Mouse (Mus musculus): ENCODE measurements around the gene Strbp. TPM values are rescaled to one million over a fixed set of nuclear protein-coding genes. Genes with fewer than 3 reads are reported as not detected.

Gene Strbp
- 73.4 and 80.3 TPM in 2 replicates for polyA plus RNA-seq (2012; rRNA removed)

GRCm38 (mm10) chr2:37703230-37703954 is at the start of gene Strbp:
TSS of gene Strbp (minus strand) at chr2:37703859.
- TF ChIP-seq POLR2A (IDR thresholded peaks at IDR 0.05; ENCODE audit: extremely low read depth, insufficient read depth, low read length) (peak; percentile 36; the same call in 1 of the 2 replicates), CTCF (IDR thresholded peaks at IDR 0.05; ENCODE audit: extremely low read depth, insufficient read depth, low read length) (no peak)
- H3K27ac ChIP-seq (ENCODE audit: insufficient read depth, low read length) = peak within 1 kb of the TSS; percentile 95
- H3K4me1 ChIP-seq (ENCODE audit: control insufficient read depth, insufficient read depth, low read length) = peaks cover 2% of the 10 kb centered on the region; the same call in 1 of the 2 replicates
- peak within 1 kb of the TSS; percentile 76 for H3K4me3 ChIP-seq (ENCODE audit: insufficient read depth, low read length)

GRCm38 (mm10) chr2:37751114-37751513 is 47.5 kb upstream of the Strbp start:
- Histone ChIP-seq H3K4me1 (ENCODE audit: control insufficient read depth, insufficient read depth, low read length) (peaks cover 6% of the 10 kb centered on the region), H3K27ac (ENCODE audit: insufficient read depth, low read length) (no peak overlapping the region), H3K4me3 (ENCODE audit: insufficient read depth, low read length) (no peak overlapping the region)
- TF ChIP-seq CTCF (IDR thresholded peaks at IDR 0.05; ENCODE audit: extremely low read depth, insufficient read depth, low read length) (no peak), POLR2A (IDR thresholded peaks at IDR 0.05; ENCODE audit: extremely low read depth, insufficient read depth, low read length) (no peak)

GRCm38 (mm10) chr2:37749323-37749722 is 45.7 kb upstream of the Strbp start:
- TF ChIP-seq CTCF (IDR thresholded peaks at IDR 0.05; ENCODE audit: extremely low read depth, insufficient read depth, low read length) (no peak), POLR2A (IDR thresholded peaks at IDR 0.05; ENCODE audit: extremely low read depth, insufficient read depth, low read length) (no peak)
- Histone ChIP-seq H3K4me3 (ENCODE audit: insufficient read depth, low read length) (no peak overlapping the region), H3K4me1 (ENCODE audit: control insufficient read depth, insufficient read depth, low read length) (peaks cover 10% of the 10 kb centered on the region), H3K27ac (ENCODE audit: insufficient read depth, low read length) (no peak overlapping the region)

DNA sequence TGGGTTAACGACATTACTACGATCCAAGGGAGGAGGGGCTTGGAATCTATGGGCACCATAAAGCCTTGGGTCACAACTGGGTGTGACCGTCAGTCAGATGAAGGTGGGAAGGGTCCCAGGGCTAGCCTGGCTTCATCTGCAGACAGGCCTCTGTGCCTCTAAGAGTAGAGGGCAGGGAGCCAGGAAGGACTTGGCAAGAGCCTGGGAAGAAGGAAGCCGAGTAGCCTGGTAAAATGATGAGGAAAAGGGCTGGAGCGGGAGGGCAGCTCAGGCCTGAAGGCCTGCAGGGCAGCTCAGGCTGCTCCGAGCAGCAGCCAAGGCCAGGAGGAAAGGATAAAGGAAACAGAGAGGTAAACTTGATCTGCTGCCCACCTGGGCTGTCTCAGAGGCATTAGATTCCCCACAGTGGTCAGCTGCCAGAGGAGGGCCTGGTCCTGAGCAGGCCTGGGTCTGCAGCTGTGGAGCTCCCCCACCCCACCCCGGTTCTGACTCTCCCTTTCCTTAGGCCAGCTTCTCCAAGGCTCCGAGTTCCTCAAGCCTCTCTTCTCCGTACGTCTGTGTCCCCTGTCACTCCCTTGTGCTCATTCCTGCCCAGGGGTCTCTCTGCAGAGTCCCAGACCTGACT is 44.9 kb upstream of the Strbp start:
- Histone ChIP-seq H3K27ac (ENCODE audit: insufficient read depth, low read length) (no peak overlapping the region), H3K4me1 (ENCODE audit: control insufficient read depth, insufficient read depth, low read length) (peaks cover 10% of the 10 kb centered on the region), H3K4me3 (ENCODE audit: insufficient read depth, low read length) (no peak overlapping the region)
- TF ChIP-seq CTCF (IDR thresholded peaks at IDR 0.05; ENCODE audit: extremely low read depth, insufficient read depth, low read length) (no peak), POLR2A (IDR thresholded peaks at IDR 0.05; ENCODE audit: extremely low read depth, insufficient read depth, low read length) (no peak)

GRCm38 (mm10) chr2:37747909-37748308 is 44.2 kb upstream of the Strbp start:
- Histone ChIP-seq H3K4me1 (ENCODE audit: control insufficient read depth, insufficient read depth, low read length) (peaks cover 10% of the 10 kb centered on the region), H3K27ac (ENCODE audit: insufficient read depth, low read length) (no peak overlapping the region), H3K4me3 (ENCODE audit: insufficient read depth, low read length) (no peak overlapping the region)
- TF ChIP-seq POLR2A (IDR thresholded peaks at IDR 0.05; ENCODE audit: extremely low read depth, insufficient read depth, low read length) = no peak
- TF ChIP-seq CTCF (IDR thresholded peaks at IDR 0.05; ENCODE audit: extremely low read depth, insufficient read depth, low read length) = no peak

DNA sequence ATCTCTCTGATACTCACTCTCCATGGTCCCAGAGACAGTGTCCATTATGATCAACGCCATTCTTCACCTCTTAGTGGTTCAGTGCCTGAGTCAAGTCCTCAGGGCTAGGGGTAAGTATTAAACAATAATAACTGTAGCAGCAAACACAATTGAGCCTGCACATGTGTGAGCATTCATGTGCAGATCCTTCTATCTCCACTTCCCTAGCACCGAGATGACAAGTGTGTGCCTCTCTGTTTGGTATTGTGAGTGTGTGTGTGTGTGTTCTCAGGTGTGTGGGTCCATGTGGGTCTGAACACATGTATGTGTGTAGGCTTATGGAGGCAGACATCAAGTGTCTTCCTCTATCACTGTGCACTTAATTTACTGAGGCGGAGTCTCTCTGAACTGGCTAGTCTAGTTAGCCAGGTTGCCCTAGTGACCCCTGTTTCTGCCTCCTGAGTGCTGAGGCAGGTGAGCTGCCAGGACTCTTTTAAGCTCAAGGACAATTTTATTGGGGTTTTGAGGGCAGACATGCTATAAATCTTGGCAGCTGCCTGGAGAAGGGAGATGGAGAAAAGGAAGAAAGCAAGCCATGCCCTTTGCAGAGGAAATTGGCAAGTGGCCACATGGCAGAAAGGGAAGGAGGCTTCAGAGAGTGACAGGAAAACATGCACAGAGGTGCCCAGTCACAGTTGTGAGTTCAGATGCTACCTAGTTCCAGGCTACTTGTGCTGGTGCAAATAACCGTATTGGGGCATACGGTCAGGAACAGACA is 42.8 kb upstream of the Strbp start:
- TF ChIP-seq CTCF (IDR thresholded peaks at IDR 0.05; ENCODE audit: extremely low read depth, insufficient read depth, low read length) = no peak
- TF ChIP-seq POLR2A (IDR thresholded peaks at IDR 0.05; ENCODE audit: extremely low read depth, insufficient read depth, low read length) = no peak
- Histone ChIP-seq H3K27ac (ENCODE audit: insufficient read depth, low read length) (no peak overlapping the region), H3K4me3 (ENCODE audit: insufficient read depth, low read length) (no peak overlapping the region), H3K4me1 (ENCODE audit: control insufficient read depth, insufficient read depth, low read length) (peaks cover 15% of the 10 kb centered on the region)

DNA sequence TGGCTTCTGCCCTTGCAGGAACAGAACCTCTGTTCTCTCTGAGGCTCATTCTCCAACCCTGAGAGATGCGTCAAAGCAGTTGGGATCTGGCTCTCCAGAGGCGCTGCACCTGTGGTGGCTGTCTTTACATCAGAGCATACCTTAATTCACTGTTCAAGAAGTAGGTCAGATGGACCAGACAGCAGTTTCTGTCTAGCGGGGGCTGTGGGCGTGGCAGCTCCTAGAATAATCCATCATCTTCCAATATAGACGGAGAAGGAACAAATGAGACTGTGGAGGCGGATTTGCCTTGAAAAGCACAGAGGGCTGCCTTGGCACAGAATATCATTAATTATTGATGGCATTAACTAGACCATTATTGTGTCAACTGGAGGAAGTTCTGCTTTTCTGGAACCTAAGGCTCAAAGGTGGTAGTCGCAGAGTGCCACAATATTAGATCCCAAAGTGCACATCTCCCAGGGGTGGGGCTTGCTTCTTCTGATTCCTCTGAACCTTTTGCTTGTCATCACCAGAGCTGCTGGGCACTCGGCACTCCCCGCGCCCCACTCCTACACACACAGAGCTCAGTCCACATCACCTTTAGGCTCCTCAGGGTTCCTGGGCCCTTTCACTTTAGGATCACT is 41.2 kb upstream of the Strbp start:
- TF ChIP-seq CTCF (IDR thresholded peaks at IDR 0.05; ENCODE audit: extremely low read depth, insufficient read depth, low read length) (no peak), POLR2A (IDR thresholded peaks at IDR 0.05; ENCODE audit: extremely low read depth, insufficient read depth, low read length) (no peak)
- no peak overlapping the region for H3K27ac ChIP-seq (ENCODE audit: insufficient read depth, low read length)
- H3K4me3 ChIP-seq (ENCODE audit: insufficient read depth, low read length) = no peak overlapping the region
- peaks cover 15% of the 10 kb centered on the region for H3K4me1 ChIP-seq (ENCODE audit: control insufficient read depth, insufficient read depth, low read length)

DNA sequence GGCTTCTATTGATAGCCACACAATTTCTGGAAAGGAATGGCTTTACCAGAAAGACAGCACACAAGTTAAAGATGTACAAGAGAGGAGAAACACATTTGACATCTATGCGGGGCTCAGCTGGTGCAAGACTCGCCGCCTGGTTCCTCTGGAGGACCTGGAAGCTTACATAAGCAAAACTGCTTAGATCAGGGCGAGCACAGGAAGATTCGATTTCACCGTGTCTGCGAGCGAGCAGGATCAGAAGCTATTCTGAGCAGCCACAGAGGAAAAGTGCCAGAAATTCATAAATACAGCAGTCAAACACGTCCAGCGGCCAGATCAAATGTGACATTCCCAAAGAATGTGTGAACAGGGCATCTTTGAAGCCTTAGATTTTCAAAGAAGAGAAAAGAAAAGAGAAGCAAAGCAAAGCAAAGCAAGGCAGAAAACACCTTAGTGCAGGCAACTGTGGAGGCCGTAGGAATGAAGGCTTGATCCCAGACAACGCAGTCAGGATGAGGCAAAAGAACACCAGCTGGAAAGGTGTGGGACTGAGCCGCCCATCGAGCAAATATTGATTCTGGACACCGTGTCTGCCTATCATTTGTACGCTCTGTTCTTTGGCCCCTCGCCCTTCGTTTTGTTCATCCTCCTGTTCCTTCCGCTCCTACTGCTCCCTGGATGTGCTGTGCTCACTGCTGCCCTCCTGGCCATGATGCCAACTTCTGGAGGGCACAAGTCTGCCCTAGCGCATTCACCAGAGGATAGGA is 38.3 kb upstream of the Strbp start:
- Histone ChIP-seq H3K27ac (ENCODE audit: insufficient read depth, low read length) (peak overlapping the region; percentile 17; the same call in 1 of the 2 replicates), H3K4me3 (ENCODE audit: insufficient read depth, low read length) (no peak overlapping the region), H3K4me1 (ENCODE audit: control insufficient read depth, insufficient read depth, low read length) (peaks cover 10% of the 10 kb centered on the region)
- no peak for TF ChIP-seq CTCF (IDR thresholded peaks at IDR 0.05; ENCODE audit: extremely low read depth, insufficient read depth, low read length)
- TF ChIP-seq POLR2A (IDR thresholded peaks at IDR 0.05; ENCODE audit: extremely low read depth, insufficient read depth, low read length) = no peak
